Mouse (Mus musculus): ENCODE measurements around the gene Trpm6. TPM values are rescaled to one million over a fixed set of nuclear protein-coding genes. Genes with fewer than 3 reads are reported as not detected.

The Trpm6 gene
- polyA plus RNA-seq, 1 experiment, result 0.06 TPM

- Histone ChIP-seq H3K27me3 (ENCODE audit: control insufficient read depth, insufficient read depth, insufficient read length) (no peaks in the 10 kb centered on the region), H3K79me2 (ENCODE audit: control insufficient read depth, insufficient read depth) (no peaks in the 10 kb centered on the region), H3K79me3 (ENCODE audit: low read depth) (no peaks in the 10 kb centered on the region), H3K36me3 (ENCODE audit: control insufficient read depth, insufficient read depth) (no peaks in the 10 kb centered on the region), H3K4me3 (ENCODE audit: insufficient read depth, poor library complexity, severe bottlenecking) (no peak overlapping the region), H3ac (ENCODE audit: control insufficient read depth, insufficient read length, low read depth) (no peak overlapping the region)
- TF ChIP-seq USF1 (IDR thresholded peaks at IDR 0.05; ENCODE audit: low read depth), result no peak
- TF ChIP-seq CTCF (IDR thresholded peaks at IDR 0.05; ENCODE audit: control insufficient read depth, insufficient read depth, insufficient read length), result no peak
- TF ChIP-seq FOSL1 (IDR thresholded peaks at IDR 0.05; ENCODE audit: insufficient read depth, low read length, poor library complexity, severe bottlenecking), result no peak
- no peak for TF ChIP-seq CEBPB (IDR thresholded peaks at IDR 0.05; ENCODE audit: low read depth)
- no peak for TF ChIP-seq MYOG (IDR thresholded peaks at IDR 0.05; ENCODE audit: control insufficient read depth, extremely low read depth, insufficient read length)
- TF ChIP-seq MYOD1 (IDR thresholded peaks at IDR 0.05; ENCODE audit: control insufficient read depth, insufficient read length, low read depth), result no peak
- no peak for TF ChIP-seq MAX (IDR thresholded peaks at IDR 0.05)
These were observed 138.0 kb downstream of the Trpm6 start for GRCm38 (mm10) chr19:18887646-18888407.

- Histone ChIP-seq H3K36me3 (ENCODE audit: control insufficient read depth, insufficient read depth) (no peaks in the 10 kb centered on the region), H3K4me3 (ENCODE audit: insufficient read depth, poor library complexity, severe bottlenecking) (no peak overlapping the region), H3K79me3 (ENCODE audit: low read depth) (no peaks in the 10 kb centered on the region), H3K27me3 (ENCODE audit: control insufficient read depth, insufficient read depth, insufficient read length) (no peaks in the 10 kb centered on the region), H3ac (ENCODE audit: control insufficient read depth, insufficient read length, low read depth) (no peak overlapping the region), H3K79me2 (ENCODE audit: control insufficient read depth, insufficient read depth) (no peaks in the 10 kb centered on the region)
- TF ChIP-seq FOSL1 (IDR thresholded peaks at IDR 0.05; ENCODE audit: insufficient read depth, low read length, poor library complexity, severe bottlenecking) (no peak), MYOG (IDR thresholded peaks at IDR 0.05; ENCODE audit: control insufficient read depth, extremely low read depth, insufficient read length) (no peak), USF1 (IDR thresholded peaks at IDR 0.05; ENCODE audit: low read depth) (no peak), CEBPB (IDR thresholded peaks at IDR 0.05; ENCODE audit: low read depth) (no peak), MAX (IDR thresholded peaks at IDR 0.05) (no peak), MYOD1 (IDR thresholded peaks at IDR 0.05; ENCODE audit: control insufficient read depth, insufficient read length, low read depth) (no peak), CTCF (IDR thresholded peaks at IDR 0.05; ENCODE audit: control insufficient read depth, insufficient read depth, insufficient read length) (no peak)
These were observed 138.8 kb downstream of the Trpm6 start for GRCm38 (mm10) chr19:18888491-18889116.

GRCm38 (mm10) chr19:18889117-18889627, 139.4 kb downstream of the Trpm6 start:
- no peak for TF ChIP-seq CEBPB (IDR thresholded peaks at IDR 0.05; ENCODE audit: low read depth)
- no peak for TF ChIP-seq MYOG (IDR thresholded peaks at IDR 0.05; ENCODE audit: control insufficient read depth, extremely low read depth, insufficient read length)
- TF ChIP-seq MYOD1 (IDR thresholded peaks at IDR 0.05; ENCODE audit: control insufficient read depth, insufficient read length, low read depth), result no peak
- TF ChIP-seq FOSL1 (IDR thresholded peaks at IDR 0.05; ENCODE audit: insufficient read depth, low read length, poor library complexity, severe bottlenecking), result no peak
- no peak for TF ChIP-seq USF1 (IDR thresholded peaks at IDR 0.05; ENCODE audit: low read depth)
- no peak for TF ChIP-seq CTCF (IDR thresholded peaks at IDR 0.05; ENCODE audit: control insufficient read depth, insufficient read depth, insufficient read length)
- no peak for TF ChIP-seq MAX (IDR thresholded peaks at IDR 0.05)
- H3K4me3 ChIP-seq (ENCODE audit: insufficient read depth, poor library complexity, severe bottlenecking), result no peak overlapping the region

GRCm38 (mm10) chr19:18889632-18890031, 139.8 kb downstream of the Trpm6 start:
- no peaks in the 10 kb centered on the region for H3K79me2 ChIP-seq (ENCODE audit: control insufficient read depth, insufficient read depth)
- no peak overlapping the region for H3K4me3 ChIP-seq (ENCODE audit: insufficient read depth, poor library complexity, severe bottlenecking)
- H3K79me3 ChIP-seq (ENCODE audit: low read depth), result no peaks in the 10 kb centered on the region
- TF ChIP-seq USF1 (IDR thresholded peaks at IDR 0.05; ENCODE audit: low read depth) (no peak), MYOD1 (IDR thresholded peaks at IDR 0.05; ENCODE audit: control insufficient read depth, insufficient read length, low read depth) (no peak), MYOG (IDR thresholded peaks at IDR 0.05; ENCODE audit: control insufficient read depth, extremely low read depth, insufficient read length) (no peak), MAX (IDR thresholded peaks at IDR 0.05) (no peak), CTCF (IDR thresholded peaks at IDR 0.05; ENCODE audit: control insufficient read depth, insufficient read depth, insufficient read length) (no peak), CEBPB (IDR thresholded peaks at IDR 0.05; ENCODE audit: low read depth) (no peak), FOSL1 (IDR thresholded peaks at IDR 0.05; ENCODE audit: insufficient read depth, low read length, poor library complexity, severe bottlenecking) (no peak)
- H3K27me3 ChIP-seq (ENCODE audit: control insufficient read depth, insufficient read depth, insufficient read length), result no peaks in the 10 kb centered on the region
- no peaks in the 10 kb centered on the region for H3K36me3 ChIP-seq (ENCODE audit: control insufficient read depth, insufficient read depth)
- H3ac ChIP-seq (ENCODE audit: control insufficient read depth, insufficient read length, low read depth), result no peak overlapping the region

More at GRCm38 (mm10) chr19:18889117-18889627, 139.4 kb downstream of the Trpm6 start:
- Histone ChIP-seq H3K36me3 (ENCODE audit: control insufficient read depth, insufficient read depth) (no peaks in the 10 kb centered on the region), H3K27me3 (ENCODE audit: control insufficient read depth, insufficient read depth, insufficient read length) (no peaks in the 10 kb centered on the region), H3K79me3 (ENCODE audit: low read depth) (no peaks in the 10 kb centered on the region), H3ac (ENCODE audit: control insufficient read depth, insufficient read length, low read depth) (peak overlapping the region; percentile 24), H3K79me2 (ENCODE audit: control insufficient read depth, insufficient read depth) (no peaks in the 10 kb centered on the region)

GRCm38 (mm10) chr19:18890216-18890615, 140.4 kb downstream of the Trpm6 start:
- Histone ChIP-seq H3K36me3 (ENCODE audit: control insufficient read depth, insufficient read depth) (no peaks in the 10 kb centered on the region), H3K79me2 (ENCODE audit: control insufficient read depth, insufficient read depth) (no peaks in the 10 kb centered on the region)
- no peak for TF ChIP-seq USF1 (IDR thresholded peaks at IDR 0.05; ENCODE audit: low read depth)
- TF ChIP-seq MYOG (IDR thresholded peaks at IDR 0.05; ENCODE audit: control insufficient read depth, extremely low read depth, insufficient read length), result no peak
- TF ChIP-seq CEBPB (IDR thresholded peaks at IDR 0.05; ENCODE audit: low read depth), result peak; percentile 32
- no peak for TF ChIP-seq CTCF (IDR thresholded peaks at IDR 0.05; ENCODE audit: control insufficient read depth, insufficient read depth, insufficient read length)
- peak; percentile 92 for TF ChIP-seq FOSL1 (IDR thresholded peaks at IDR 0.05; ENCODE audit: insufficient read depth, low read length, poor library complexity, severe bottlenecking)
- peak; percentile 74 for TF ChIP-seq MAX (IDR thresholded peaks at IDR 0.05)
- peak; percentile 18 for TF ChIP-seq MYOD1 (IDR thresholded peaks at IDR 0.05; ENCODE audit: control insufficient read depth, insufficient read length, low read depth)

More at GRCm38 (mm10) chr19:18890216-18890615, 140.4 kb downstream of the Trpm6 start:
- Histone ChIP-seq H3ac (ENCODE audit: control insufficient read depth, insufficient read length, low read depth) (no peak overlapping the region), H3K27me3 (ENCODE audit: control insufficient read depth, insufficient read depth, insufficient read length) (no peaks in the 10 kb centered on the region), H3K4me3 (ENCODE audit: insufficient read depth, poor library complexity, severe bottlenecking) (no peak overlapping the region), H3K79me3 (ENCODE audit: low read depth) (no peaks in the 10 kb centered on the region)

Measured in C2C12 (cell line).